Mouse (Mus musculus): ENCODE results near the gene Ctnna3. TPM values are rescaled to one million over a fixed set of nuclear protein-coding genes. Genes with fewer than 3 reads are reported as not detected.
"Not testable (repeated sequence)": the region's sequence is repeated elsewhere in the genome, so short reads cannot be mapped to it uniquely, and the experiment has no call there.

The Ctnna3 gene
- polyA plus RNA-seq, 1 experiment from 2014 or later = 0.35 TPM

GRCm38 (mm10) chr10:64224007-64224406, 794.1 kb downstream of the Ctnna3 start:
- H3K9ac ChIP-seq (replicated peaks; ENCODE audit: low read length) = no peak overlapping the region
- no peak overlapping the region for H3K4me2 ChIP-seq (ENCODE audit: low read depth, low read length)
- DNase-seq (ENCODE audit: low spot score) (no peak), ATAC-seq (replicated peaks; ENCODE audit: insufficient number of reproducible peaks, low FRiP score, low TSS enrichment, low read depth) (no peak)
- H3K27me3 ChIP-seq (ENCODE audit: control insufficient read depth, insufficient read depth, low read length) = no peaks in the 10 kb centered on the region
- no peak overlapping the region for H3K4me3 ChIP-seq (ENCODE audit: low read depth, low read length)
- H3K27ac ChIP-seq (replicated peaks; ENCODE audit: low read depth, low read length) = no peak overlapping the region
- H3K36me3 ChIP-seq (replicated peaks; ENCODE audit: control insufficient read depth, insufficient read depth, low read depth, low read length) = no peaks in the 10 kb centered on the region
- no peaks in the 10 kb centered on the region for H3K4me1 ChIP-seq (ENCODE audit: control insufficient read depth, insufficient read depth, low read length)
- H3K9me3 ChIP-seq (replicated peaks; ENCODE audit: control insufficient read depth, low read length) = no peaks in the 10 kb centered on the region
- 94% methylated on average over 9 of the region's 9 CpGs for WGBS

DNA sequence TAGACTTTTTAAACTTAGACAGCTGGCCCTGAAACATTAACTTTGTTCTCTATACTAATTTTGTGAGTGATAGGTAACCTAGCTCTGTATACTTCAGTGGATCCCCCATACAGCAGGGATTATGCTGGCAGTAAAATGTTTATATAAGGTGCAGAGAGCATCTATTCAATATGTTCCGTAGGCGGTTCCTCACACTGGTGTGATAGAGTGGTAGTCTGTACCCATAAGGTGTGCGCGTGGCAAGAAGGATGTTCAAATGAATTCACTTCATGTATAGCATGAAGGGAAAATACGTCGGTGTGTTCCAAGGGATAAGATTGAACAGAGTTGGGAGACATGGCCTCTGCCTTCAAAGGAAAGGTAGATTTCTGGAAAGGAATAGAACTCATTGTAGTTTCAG, 794.5 kb downstream of the Ctnna3 start:
- no peak overlapping the region for H3K4me3 ChIP-seq (ENCODE audit: low read depth, low read length)
- H3K9me3 ChIP-seq (replicated peaks; ENCODE audit: control insufficient read depth, low read length) = no peaks in the 10 kb centered on the region
- no peak for DNase-seq (ENCODE audit: low spot score)
- no peaks in the 10 kb centered on the region for H3K27me3 ChIP-seq (ENCODE audit: control insufficient read depth, insufficient read depth, low read length)
- H3K9ac ChIP-seq (replicated peaks; ENCODE audit: low read length) = no peak overlapping the region
- no peak for ATAC-seq (replicated peaks; ENCODE audit: insufficient number of reproducible peaks, low FRiP score, low TSS enrichment, low read depth)
- WGBS = 88% methylated on average over 6 of the region's 6 CpGs
- no peak overlapping the region for H3K4me2 ChIP-seq (ENCODE audit: low read depth, low read length)
- H3K4me1 ChIP-seq (ENCODE audit: control insufficient read depth, insufficient read depth, low read length) = no peaks in the 10 kb centered on the region
- no peaks in the 10 kb centered on the region for H3K36me3 ChIP-seq (replicated peaks; ENCODE audit: control insufficient read depth, insufficient read depth, low read depth, low read length)
- H3K27ac ChIP-seq (replicated peaks; ENCODE audit: low read depth, low read length) = no peak overlapping the region

- H3K27ac ChIP-seq (replicated peaks; ENCODE audit: low read depth, low read length); H3K9ac ChIP-seq (replicated peaks; ENCODE audit: low read length); DNase-seq (ENCODE audit: low spot score); H3K9me3 ChIP-seq (replicated peaks; ENCODE audit: control insufficient read depth, low read length); ATAC-seq (replicated peaks; ENCODE audit: insufficient number of reproducible peaks, low FRiP score, low TSS enrichment, low read depth); H3K4me2 ChIP-seq (ENCODE audit: low read depth, low read length); H3K27me3 ChIP-seq (ENCODE audit: control insufficient read depth, insufficient read depth, low read length); H3K4me3 ChIP-seq (ENCODE audit: low read depth, low read length); H3K36me3 ChIP-seq (replicated peaks; ENCODE audit: control insufficient read depth, insufficient read depth, low read depth, low read length); H3K4me1 ChIP-seq (ENCODE audit: control insufficient read depth, insufficient read depth, low read length): not testable (repeated sequence)
These were observed 795.9 kb downstream of the Ctnna3 start for GRCm38 (mm10) chr10:64225826-64226225.

GRCm38 (mm10) chr10:64243421-64243820, 813.5 kb downstream of the Ctnna3 start:
- WGBS = 87% methylated on average over 4 of the region's 4 CpGs
- DNase-seq (ENCODE audit: low spot score) = no peak
- Histone ChIP-seq H3K9me3 (replicated peaks; ENCODE audit: control insufficient read depth, low read length) (no peaks in the 10 kb centered on the region), H3K4me1 (ENCODE audit: control insufficient read depth, insufficient read depth, low read length) (no peaks in the 10 kb centered on the region), H3K36me3 (replicated peaks; ENCODE audit: control insufficient read depth, insufficient read depth, low read depth, low read length) (no peaks in the 10 kb centered on the region), H3K4me2 (ENCODE audit: low read depth, low read length) (no peak overlapping the region), H3K4me3 (ENCODE audit: low read depth, low read length) (no peak overlapping the region), H3K9ac (replicated peaks; ENCODE audit: low read length) (no peak overlapping the region), H3K27ac (replicated peaks; ENCODE audit: low read depth, low read length) (no peak overlapping the region), H3K27me3 (ENCODE audit: control insufficient read depth, insufficient read depth, low read length) (no peaks in the 10 kb centered on the region)
- no peak for ATAC-seq (replicated peaks; ENCODE audit: insufficient number of reproducible peaks, low FRiP score, low TSS enrichment, low read depth)

GRCm38 (mm10) chr10:64268156-64268555, 838.3 kb downstream of the Ctnna3 start:
- Histone ChIP-seq H3K27me3 (ENCODE audit: control insufficient read depth, insufficient read depth, low read length) (no peaks in the 10 kb centered on the region), H3K27ac (replicated peaks; ENCODE audit: low read depth, low read length) (no peak overlapping the region), H3K4me3 (ENCODE audit: low read depth, low read length) (no peak overlapping the region), H3K9me3 (replicated peaks; ENCODE audit: control insufficient read depth, low read length) (no peaks in the 10 kb centered on the region), H3K9ac (replicated peaks; ENCODE audit: low read length) (no peak overlapping the region), H3K4me1 (ENCODE audit: control insufficient read depth, insufficient read depth, low read length) (no peaks in the 10 kb centered on the region), H3K36me3 (replicated peaks; ENCODE audit: control insufficient read depth, insufficient read depth, low read depth, low read length) (no peaks in the 10 kb centered on the region), H3K4me2 (ENCODE audit: low read depth, low read length) (no peak overlapping the region)
- ATAC-seq (replicated peaks; ENCODE audit: insufficient number of reproducible peaks, low FRiP score, low TSS enrichment, low read depth) (no peak), DNase-seq (ENCODE audit: low spot score) (no peak)
- WGBS = 76% methylated on average over 4 of the region's 4 CpGs

DNA sequence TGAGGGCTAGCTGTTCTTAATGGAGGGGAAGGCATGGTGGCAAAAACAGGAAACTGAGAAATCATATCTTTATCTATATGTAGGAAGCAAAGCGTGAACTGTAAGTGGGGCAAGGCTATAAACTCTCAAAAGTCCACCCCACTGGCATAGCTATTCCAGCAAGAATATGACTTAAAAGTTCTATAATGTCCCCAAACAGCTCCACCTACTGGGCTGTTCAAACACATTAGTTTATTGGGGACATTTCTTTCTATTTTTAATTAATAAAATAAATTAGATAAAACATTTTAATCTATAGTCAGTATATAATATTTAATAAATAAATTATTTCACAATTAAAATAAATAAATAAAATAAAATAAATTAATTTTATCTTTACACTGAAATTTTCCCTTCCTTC, 845.2 kb downstream of the Ctnna3 start:
- Histone ChIP-seq H3K27ac (replicated peaks; ENCODE audit: low read depth, low read length) (no peak overlapping the region), H3K9me3 (replicated peaks; ENCODE audit: control insufficient read depth, low read length) (no peaks in the 10 kb centered on the region), H3K36me3 (replicated peaks; ENCODE audit: control insufficient read depth, insufficient read depth, low read depth, low read length) (no peaks in the 10 kb centered on the region), H3K4me1 (ENCODE audit: control insufficient read depth, insufficient read depth, low read length) (no peaks in the 10 kb centered on the region), H3K4me3 (ENCODE audit: low read depth, low read length) (no peak overlapping the region), H3K27me3 (ENCODE audit: control insufficient read depth, insufficient read depth, low read length) (no peaks in the 10 kb centered on the region), H3K4me2 (ENCODE audit: low read depth, low read length) (no peak overlapping the region), H3K9ac (replicated peaks; ENCODE audit: low read length) (no peak overlapping the region)
- WGBS = 84% methylated on average over 1 of the region's 1 CpGs
- DNase-seq (ENCODE audit: low spot score) = peak; percentile 12
- no peak for ATAC-seq (replicated peaks; ENCODE audit: insufficient number of reproducible peaks, low FRiP score, low TSS enrichment, low read depth)

DNA sequence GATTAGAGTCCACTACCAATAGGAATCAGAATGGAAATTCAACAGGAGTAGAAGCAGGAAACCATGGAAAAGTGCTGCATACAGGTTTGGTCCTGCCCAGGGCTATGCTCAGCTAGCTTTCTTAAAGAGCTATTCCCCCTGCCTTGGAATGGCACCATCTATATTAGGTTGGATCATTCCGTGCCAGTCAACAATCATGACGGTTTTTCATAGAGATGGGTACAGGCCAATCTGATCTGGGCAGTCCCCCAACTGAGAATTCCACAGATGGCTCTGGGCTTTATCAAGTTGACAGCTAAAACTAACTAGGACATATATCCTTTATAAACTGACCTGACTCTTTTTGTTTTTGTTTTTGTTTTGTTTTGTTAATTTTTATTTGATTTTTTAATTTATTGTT, 848.9 kb downstream of the Ctnna3 start:
- Histone ChIP-seq H3K4me2 (ENCODE audit: low read depth, low read length) (no peak overlapping the region), H3K27me3 (ENCODE audit: control insufficient read depth, insufficient read depth, low read length) (no peaks in the 10 kb centered on the region), H3K27ac (replicated peaks; ENCODE audit: low read depth, low read length) (no peak overlapping the region), H3K4me1 (ENCODE audit: control insufficient read depth, insufficient read depth, low read length) (no peaks in the 10 kb centered on the region), H3K36me3 (replicated peaks; ENCODE audit: control insufficient read depth, insufficient read depth, low read depth, low read length) (no peaks in the 10 kb centered on the region), H3K9me3 (replicated peaks; ENCODE audit: control insufficient read depth, low read length) (no peaks in the 10 kb centered on the region), H3K4me3 (ENCODE audit: low read depth, low read length) (no peak overlapping the region), H3K9ac (replicated peaks; ENCODE audit: low read length) (no peak overlapping the region)
- no peak for DNase-seq (ENCODE audit: low spot score)
- WGBS = 94% methylated on average over 2 of the region's 2 CpGs
- ATAC-seq (replicated peaks; ENCODE audit: insufficient number of reproducible peaks, low FRiP score, low TSS enrichment, low read depth) = no peak

DNA sequence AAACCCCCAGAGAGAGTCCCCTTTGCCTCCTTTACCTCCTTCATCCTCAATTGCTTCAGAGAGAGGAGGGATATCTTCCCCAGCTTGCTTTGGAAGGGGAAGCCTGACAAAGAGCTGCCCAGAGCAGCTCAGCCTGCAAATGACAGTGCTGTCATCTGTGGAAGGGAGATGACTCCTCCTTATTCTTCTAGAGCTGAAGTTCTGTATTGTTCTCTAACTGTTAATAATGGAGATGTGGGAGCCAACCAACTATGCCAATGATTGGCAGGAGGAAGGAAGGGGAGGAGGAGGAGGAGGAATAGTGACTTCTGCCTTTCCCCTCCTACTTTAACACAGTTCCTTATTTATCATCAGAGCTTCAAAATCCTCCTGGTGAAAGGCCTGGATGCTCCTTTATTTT, 875.9 kb downstream of the Ctnna3 start:
- Histone ChIP-seq H3K4me3 (ENCODE audit: low read depth, low read length) (no peak overlapping the region), H3K27me3 (ENCODE audit: control insufficient read depth, insufficient read depth, low read length) (no peaks in the 10 kb centered on the region), H3K36me3 (replicated peaks; ENCODE audit: control insufficient read depth, insufficient read depth, low read depth, low read length) (no peaks in the 10 kb centered on the region), H3K9ac (replicated peaks; ENCODE audit: low read length) (no peak overlapping the region), H3K4me1 (ENCODE audit: control insufficient read depth, insufficient read depth, low read length) (no peaks in the 10 kb centered on the region), H3K4me2 (ENCODE audit: low read depth, low read length) (no peak overlapping the region), H3K9me3 (replicated peaks; ENCODE audit: control insufficient read depth, low read length) (no peaks in the 10 kb centered on the region), H3K27ac (replicated peaks; ENCODE audit: low read depth, low read length) (no peak overlapping the region)
- DNase-seq (ENCODE audit: low spot score) = no peak
- ATAC-seq (replicated peaks; ENCODE audit: insufficient number of reproducible peaks, low FRiP score, low TSS enrichment, low read depth) = no peak
